Mouse (Mus musculus) midbrain, postnatal 0 days (tissue): ENCODE data around the gene Hnf4a. TPM values are rescaled to one million over a fixed set of nuclear protein-coding genes. Genes with fewer than 3 reads are reported as not detected.

Source experiments
- ATAC-seq: fragments of 200-750 bp; cut with Nextera tagmentation; 2 replicates; pipeline ENCODE4 v1.8.0; 2017; ENCODE audit warnings: moderate number of reproducible peaks, mild to moderate bottlenecking, moderate TSS enrichment, moderate library complexity; ENCODE audit not compliant: low FRiP score
- DNase-seq: peaks from one replicate; pipeline ENCODE4 v3.0.0-alpha.2; 2015; ENCODE audit warnings: low spot score
- H3K27ac ChIP-seq: fragments of 300-500 bp; sonication (generic); 2 replicates; pipeline ENCODE4 v1.5.1; 2014; ENCODE audit warnings: low read depth, mild to moderate bottlenecking, low read length, mixed read lengths
- H3K27me3 ChIP-seq: fragments of 300-500 bp; sonication (generic); 2 replicates; pipeline ENCODE4 v1.6.1; 2014; ENCODE audit warnings: low read length, control low read depth, mixed read lengths; ENCODE audit not compliant: insufficient read depth
- H3K36me3 ChIP-seq: fragments of 300-500 bp; sonication (generic); 2 replicates; pipeline ENCODE4 v1.6.1; 2014; ENCODE audit warnings: low read length, control low read depth, mixed read lengths; ENCODE audit not compliant: insufficient read depth
- H3K4me1 ChIP-seq: fragments of 300-500 bp; sonication (generic); 2 replicates; pipeline ENCODE4 v1.6.1; 2014; ENCODE audit warnings: mild to moderate bottlenecking, control low read depth, antibody characterized with exemption, low read length, mixed read lengths; ENCODE audit not compliant: insufficient read depth
- H3K4me2 ChIP-seq: fragments of 300-500 bp; sonication (generic); 2 replicates; pipeline ENCODE4 v1.6.1; 2014; ENCODE audit warnings: low read depth, mild to moderate bottlenecking, low read length, mixed read lengths; ENCODE audit not compliant: poor library complexity, severe bottlenecking
- H3K4me3 ChIP-seq: fragments of 300-500 bp; sonication (generic); 2 replicates; pipeline ENCODE4 v1.5.1; 2014; ENCODE audit warnings: low read depth, mild to moderate bottlenecking, low read length, moderate library complexity
- H3K9ac ChIP-seq: fragments of 300-500 bp; sonication (generic); replicated peaks from 2 replicates; pipeline ENCODE4 v1.6.1; 2014; ENCODE audit warnings: mild to moderate bottlenecking, low read length, moderate library complexity, mixed read lengths; ENCODE audit not compliant: poor library complexity, severe bottlenecking
- H3K9me3 ChIP-seq: fragments of 300-500 bp; sonication (generic); 2 replicates; pipeline ENCODE4 v1.6.1; 2016; ENCODE audit warnings: low read length, control low read depth
- CTCF ChIP-seq: IDR thresholded peaks from 2 replicates; pipeline ENCODE4 v1.5.1; 2016; ENCODE audit warnings: antibody characterized with exemption, mild to moderate bottlenecking
- WGBS: fragments of 180-500 bp; shearing (Covaris S2); extraction: QIAGEN DNeasy Blood & Tissue Kit; methylation state at CpG from one replicate; pipeline ENCODE4 v1.1.7; 2014; 5-methylcytosine and 5-hydroxymethylcytosine counted together
- polyA plus RNA-seq: library from polyadenylated mRNA; unstranded; fragments of >200 nt; fragmentation: Nextera tagmentation; extraction: Ambion mirVana; gene quantifications from 2 replicates; pipeline ENCODE4 v1.2.1, GENCODE M21; 2015
- total RNA-seq: library from RNA; depleted of rRNA; stranded (reverse); fragments of >200 nt; gene quantifications from 2 replicates; pipeline ENCODE4 v1.2.3, GENCODE M21; 2014

Hnf4a gene
- total and polyA plus RNA-seq, 2 experiments from 2014 or later: not detected

DNA sequence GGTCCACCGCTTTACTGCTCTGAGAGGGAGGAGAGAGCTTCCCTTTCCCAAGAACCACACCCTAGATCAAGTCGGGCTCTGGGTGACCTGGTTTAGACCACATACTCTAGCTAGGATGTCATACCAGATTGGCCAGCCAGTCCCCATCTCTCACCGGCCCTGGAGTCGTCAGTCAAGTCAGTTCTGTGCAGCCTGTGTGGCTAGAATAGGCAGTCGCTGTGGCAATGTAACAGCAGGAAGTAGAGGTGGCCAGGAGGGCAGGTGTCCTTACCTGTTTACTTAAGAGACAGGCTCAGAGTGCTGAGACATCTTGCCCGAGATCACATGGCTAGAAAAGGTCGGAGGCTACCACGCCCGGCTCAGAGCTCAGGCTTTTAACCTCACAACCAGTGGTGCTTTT, 104.6 kb downstream of the Hnf4a start:
- Histone ChIP-seq H3K9me3 (no peaks in the 10 kb centered on the region), H3K4me2 (no peak overlapping the region), H3K4me1 (no peaks in the 10 kb centered on the region), H3K27ac (no peak overlapping the region), H3K9ac (no peak overlapping the region), H3K36me3 (peaks cover 49% of the 10 kb centered on the region), H3K27me3 (no peaks in the 10 kb centered on the region), H3K4me3 (no peak overlapping the region)
- TF ChIP-seq CTCF: no peak
- no peak for ATAC-seq
- WGBS: 85% methylated on average over 9 of the region's 9 CpGs
- no peak for DNase-seq

GRCm38 (mm10) chr2:163613206-163613605, 106.6 kb downstream of the Hnf4a start:
- no peak overlapping the region for H3K27ac ChIP-seq
- H3K27me3 ChIP-seq: no peaks in the 10 kb centered on the region
- H3K4me3 ChIP-seq: no peak overlapping the region
- H3K4me2 ChIP-seq: no peak overlapping the region
- TF ChIP-seq CTCF: no peak
- ATAC-seq (no peak), DNase-seq (no peak)
- WGBS: 98% methylated on average over 5 of the region's 5 CpGs
- peaks cover 57% of the 10 kb centered on the region for H3K36me3 ChIP-seq
- H3K4me1 ChIP-seq: no peaks in the 10 kb centered on the region
- H3K9me3 ChIP-seq: no peaks in the 10 kb centered on the region
- H3K9ac ChIP-seq: no peak overlapping the region

- no peak overlapping the region for H3K4me3 ChIP-seq
- peaks cover 59% of the 10 kb centered on the region for H3K36me3 ChIP-seq
- H3K27me3 ChIP-seq: no peaks in the 10 kb centered on the region
- H3K27ac ChIP-seq: no peak overlapping the region
- peak; percentile 23 for TF ChIP-seq CTCF
- ATAC-seq (no peak), DNase-seq (no peak)
- no peaks in the 10 kb centered on the region for H3K4me1 ChIP-seq
- no peak overlapping the region for H3K9ac ChIP-seq
- WGBS: 94% methylated on average over 4 of the region's 4 CpGs
- no peak overlapping the region for H3K4me2 ChIP-seq
- H3K9me3 ChIP-seq: no peaks in the 10 kb centered on the region
These were observed 107.4 kb downstream of the Hnf4a start for GRCm38 (mm10) chr2:163613990-163614389.

DNA sequence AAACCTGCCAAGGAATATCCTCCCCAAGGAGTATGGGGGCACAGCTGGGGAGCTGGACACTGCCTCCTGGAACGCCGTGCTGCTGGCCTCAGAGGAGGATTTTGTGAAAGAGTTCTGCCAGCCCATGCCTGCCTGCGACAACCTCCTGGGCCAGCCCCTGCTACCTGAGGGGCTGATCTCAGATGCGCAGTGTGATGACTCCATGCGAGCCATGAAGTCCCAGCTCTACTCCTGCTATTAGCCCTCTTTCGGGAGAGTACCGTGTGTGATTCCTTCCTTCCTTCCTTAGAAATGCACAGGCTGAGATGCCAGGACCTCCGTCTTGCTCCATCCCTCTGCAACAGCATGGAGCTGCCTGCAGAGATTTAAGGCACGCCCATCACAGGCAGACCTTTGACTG, 108.8 kb downstream of the Hnf4a start:
- Histone ChIP-seq H3K4me2 (no peak overlapping the region), H3K4me3 (no peak overlapping the region), H3K27ac (no peak overlapping the region), H3K9ac (no peak overlapping the region), H3K9me3 (no peaks in the 10 kb centered on the region), H3K36me3 (peaks cover 71% of the 10 kb centered on the region), H3K4me1 (no peaks in the 10 kb centered on the region), H3K27me3 (no peaks in the 10 kb centered on the region)
- WGBS: 94% methylated on average over 9 of the region's 9 CpGs
- no peak for TF ChIP-seq CTCF
- DNase-seq (no peak), ATAC-seq (no peak)

DNA sequence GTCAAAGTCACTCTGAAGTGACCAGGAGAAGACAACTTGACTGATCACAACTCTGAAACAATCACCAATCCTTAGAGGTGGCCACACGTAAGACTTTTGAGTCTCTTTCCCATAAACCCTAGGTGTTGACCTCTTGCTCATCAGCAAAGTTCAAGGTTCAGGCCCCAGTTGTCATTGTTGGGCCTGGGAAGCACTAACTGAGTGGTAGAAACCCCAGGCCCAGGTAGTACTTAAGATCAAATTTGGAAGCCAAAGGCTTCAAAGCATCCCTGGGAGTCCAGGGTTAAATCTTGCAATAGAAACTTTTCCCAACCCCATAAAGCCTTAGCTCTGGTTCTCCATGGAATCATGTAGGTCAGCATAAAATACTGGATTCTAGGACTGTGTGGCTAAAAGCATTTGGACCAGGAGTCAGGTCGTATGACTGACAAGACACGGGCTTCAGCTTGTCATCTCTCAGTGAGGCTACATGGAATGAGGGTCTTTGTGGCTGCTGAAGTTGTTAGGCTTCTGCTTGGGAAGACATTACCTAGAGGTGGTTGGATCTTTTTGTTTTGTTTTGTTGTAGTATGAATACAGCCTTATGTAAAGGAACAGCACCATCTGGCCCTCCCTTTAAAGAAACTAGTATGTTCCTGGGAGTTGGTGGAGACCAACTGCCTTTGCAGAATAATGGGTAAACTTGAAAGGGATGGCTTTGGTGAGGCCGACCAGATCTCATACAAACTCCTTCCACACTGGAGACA, 109.5 kb downstream of the Hnf4a start:
- no peak overlapping the region for H3K27ac ChIP-seq
- 96% methylated on average over 4 of the region's 4 CpGs for WGBS
- no peak for TF ChIP-seq CTCF
- no peaks in the 10 kb centered on the region for H3K9me3 ChIP-seq
- no peak overlapping the region for H3K4me2 ChIP-seq
- no peaks in the 10 kb centered on the region for H3K4me1 ChIP-seq
- no peak for DNase-seq
- no peak overlapping the region for H3K9ac ChIP-seq
- ATAC-seq: no peak
- H3K27me3 ChIP-seq: no peaks in the 10 kb centered on the region
- no peak overlapping the region for H3K4me3 ChIP-seq
- H3K36me3 ChIP-seq: peaks cover 73% of the 10 kb centered on the region

- H3K27me3 ChIP-seq: no peaks in the 10 kb centered on the region
- H3K4me2 ChIP-seq: no peak overlapping the region
- no peak for TF ChIP-seq CTCF
- H3K27ac ChIP-seq: no peak overlapping the region
- H3K9me3 ChIP-seq: no peaks in the 10 kb centered on the region
- H3K9ac ChIP-seq: no peak overlapping the region
- ATAC-seq (no peak), DNase-seq (no peak)
- no peaks in the 10 kb centered on the region for H3K4me1 ChIP-seq
- WGBS: 82% methylated on average over 3 of the region's 3 CpGs
- H3K4me3 ChIP-seq: no peak overlapping the region
- H3K36me3 ChIP-seq: peaks cover 69% of the 10 kb centered on the region
These were observed 110.1 kb downstream of the Hnf4a start for GRCm38 (mm10) chr2:163616652-163617227.
